ENCODE assay signal across 14 mouse cellular contexts in the genomic region with DNA sequence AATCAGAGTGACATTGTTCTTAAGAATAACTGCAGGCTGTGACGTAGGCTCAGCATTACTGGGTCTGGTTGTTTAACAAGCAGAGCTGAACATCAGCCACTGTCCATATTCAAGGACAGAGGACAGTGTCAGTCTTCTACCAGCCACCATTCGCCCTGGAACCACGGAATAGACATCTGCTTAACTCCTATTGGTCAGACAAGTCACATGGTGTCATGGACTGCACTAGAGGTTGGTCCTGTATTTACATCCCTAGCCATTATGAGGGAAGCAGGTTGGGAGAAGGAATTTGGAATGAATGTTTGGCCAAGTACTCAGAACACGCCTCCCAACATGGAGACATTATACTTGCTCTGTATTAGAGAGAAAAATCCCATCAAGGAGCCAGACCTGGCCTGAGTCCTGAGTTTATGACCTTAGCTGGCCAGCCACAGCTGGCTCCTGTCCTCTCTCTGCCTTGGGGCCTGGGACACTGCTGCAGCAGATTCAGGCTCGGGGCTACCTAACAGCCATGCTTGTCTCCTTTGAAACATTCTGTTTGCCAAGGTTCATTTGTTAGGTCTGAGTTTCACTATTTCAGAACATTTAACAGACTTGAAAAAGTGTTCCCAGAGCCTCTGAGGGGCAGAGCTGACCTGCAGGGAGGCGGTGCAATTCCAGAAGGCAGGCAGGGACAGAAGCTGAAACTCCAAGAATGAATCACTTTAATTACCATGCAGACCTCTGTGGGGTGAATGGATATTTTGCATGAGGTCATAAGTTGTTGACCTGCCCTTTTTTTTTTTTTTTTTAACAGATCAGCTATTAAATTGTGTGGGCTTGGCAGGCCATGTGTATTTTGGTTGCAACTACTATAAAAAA.
DNase-seq lines count a peak whose midpoint lies in the region; ATAC-seq and TF ChIP-seq lines count a peak whose summit lies in the region.
"Had no signal": no experiment of that assay in that cellular context is flagged by ENCODE, and none has a peak within 500 bp of the region (broad histone marks: within the 10 kb centered on the region; RNA-seq: fewer than 3 reads in every experiment).

No protein-coding gene starts in this region.

- 87% methylated on average over 6 of the region's 6 CpGs for WGBS in forebrain, embryonic 11.5 days
- 78% methylated on average over 6 of the region's 6 CpGs for WGBS in midbrain, postnatal 0 days

- H3K9me3 ChIP-seq in forebrain, embryonic 11.5 days (ENCODE audit: control insufficient read depth, low read length), result no peaks in the 10 kb centered on the region
- no peaks in the 10 kb centered on the region for H3K9me3 ChIP-seq in midbrain, postnatal 0 days (ENCODE audit: low read length)
- H3K9me3 ChIP-seq: forebrain, embryonic 12.5 days; neural tube, embryonic 15.5 days had no signal

- H3K27me3 ChIP-seq in forebrain, embryonic 11.5 days (ENCODE audit: control insufficient read depth, insufficient read depth, low read length), result no peaks in the 10 kb centered on the region
- no peaks in the 10 kb centered on the region for H3K27me3 ChIP-seq in midbrain, postnatal 0 days (ENCODE audit: insufficient read depth, low read length)
- H3K27me3 ChIP-seq: forebrain, embryonic 12.5 days; neural tube, embryonic 15.5 days had no signal

- intact Hi-C loops in gastrocnemius, postnatal 14 days (cut with DNase I; ENCODE audit: low total_unique reads), result no loop called here

- H3K4me1 ChIP-seq in forebrain, embryonic 11.5 days (replicated peaks; ENCODE audit: control insufficient read depth, insufficient read depth, low read length), result no peaks in the 10 kb centered on the region
- no peaks in the 10 kb centered on the region for H3K4me1 ChIP-seq in midbrain, postnatal 0 days (ENCODE audit: insufficient read depth, low read length)
- H3K4me1 ChIP-seq: forebrain, embryonic 12.5 days had no signal

- H3K27ac ChIP-seq in forebrain, embryonic 11.5 days (ENCODE audit: low read depth, low read length), result no peak overlapping the region
- no peak overlapping the region for H3K27ac ChIP-seq in midbrain, postnatal 0 days (ENCODE audit: low read depth, low read length)
- H3K27ac ChIP-seq: forebrain, embryonic 12.5 days; neural tube, embryonic 15.5 days had no signal

- H3K36me3 ChIP-seq in forebrain, embryonic 11.5 days (ENCODE audit: control insufficient read depth, insufficient read depth, low read length), result no peaks in the 10 kb centered on the region
- no peaks in the 10 kb centered on the region for H3K36me3 ChIP-seq in midbrain, postnatal 0 days (ENCODE audit: insufficient read depth, low read length)
- H3K36me3 ChIP-seq: forebrain, embryonic 12.5 days; neural tube, embryonic 15.5 days had no signal

- no peak for TF ChIP-seq CTCF in midbrain, postnatal 0 days (IDR thresholded peaks at IDR 0.05)

- ATAC-seq in forebrain, embryonic 11.5 days (replicated peaks; ENCODE audit: low FRiP score), result no peak
- ATAC-seq in midbrain, postnatal 0 days (ENCODE audit: low FRiP score), result no peak
- ATAC-seq: inflammation-experienced regulatory T-cells, adult 6 months; midbrain, embryonic 16.5 days had no signal

- H3K4me3 ChIP-seq in forebrain, embryonic 11.5 days (ENCODE audit: low read depth, low read length), result no peak overlapping the region
- no peak overlapping the region for H3K4me3 ChIP-seq in midbrain, postnatal 0 days (ENCODE audit: low read depth, low read length)
- H3K4me3 ChIP-seq: forebrain, embryonic 12.5 days; neural tube, embryonic 15.5 days had no signal

- peak; percentile 26 for DNase-seq in gastrocnemius, postnatal 14 days
- no peak for DNase-seq in gastrocnemius, postnatal 10 days
- peak; percentile 37 for DNase-seq in gastrocnemius, postnatal 25 days
- peak; percentile 50 for DNase-seq in kidney, postnatal 14 days
- DNase-seq in lung, postnatal 36 days, result peak; percentile 50
- DNase-seq in forebrain, embryonic 11.5 days (ENCODE audit: low spot score), result no peak
- DNase-seq in ovary, postnatal 14 days (ENCODE audit: low spot score), result no peak
- DNase-seq in midbrain, postnatal 0 days (ENCODE audit: low spot score), result no peak
- DNase-seq: heart, postnatal 36 days; layer of hippocampus, postnatal 36 days had no signal

- H3K4me2 ChIP-seq in forebrain, embryonic 11.5 days (ENCODE audit: low read depth, low read length, severe bottlenecking), result no peak overlapping the region
- no peak overlapping the region for H3K4me2 ChIP-seq in midbrain, postnatal 0 days (ENCODE audit: low read depth, low read length, poor library complexity, severe bottlenecking)
- H3K4me2 ChIP-seq: forebrain, embryonic 12.5 days; neural tube, embryonic 15.5 days had no signal

- H3K9ac ChIP-seq in forebrain, embryonic 11.5 days (ENCODE audit: low read length), result no peak overlapping the region
- H3K9ac ChIP-seq in midbrain, postnatal 0 days (replicated peaks; ENCODE audit: low read length, poor library complexity, severe bottlenecking), result no peak overlapping the region
- H3K9ac ChIP-seq: forebrain, embryonic 12.5 days; neural tube, embryonic 15.5 days had no signal

Comparison
In these comparisons a context has a peak if more than half of its experiments do, and no peak if none do; other contexts are left out.
1. DNase-seq: peak in gastrocnemius, postnatal 14 days (single experiment), gastrocnemius, postnatal 25 days (single experiment), kidney, postnatal 14 days (single experiment) and lung, postnatal 36 days (single experiment); none in gastrocnemius, postnatal 10 days (single experiment), forebrain, embryonic 11.5 days (single experiment), ovary, postnatal 14 days (single experiment) and midbrain, postnatal 0 days (single experiment).